Mouse (Mus musculus) liver, adult 2 months (tissue): Measurements from ENCODE around the gene Mrm2.

ENCODE experiments used
- CTCF ChIP-seq: fragments of 200-500 bp; IDR thresholded peaks from 2 replicates; pipeline ENCODE4 v1.5.1; 2011; ENCODE audit warnings: low read depth, low read length, control low read depth
- POLR2A ChIP-seq: fragments of 200-500 bp; IDR thresholded peaks from 2 replicates; pipeline ENCODE4 v1.6.1; 2011; ENCODE audit warnings: low read length, control low read depth; ENCODE audit not compliant: insufficient read depth; ENCODE audit errors: extremely low read depth

DNA sequence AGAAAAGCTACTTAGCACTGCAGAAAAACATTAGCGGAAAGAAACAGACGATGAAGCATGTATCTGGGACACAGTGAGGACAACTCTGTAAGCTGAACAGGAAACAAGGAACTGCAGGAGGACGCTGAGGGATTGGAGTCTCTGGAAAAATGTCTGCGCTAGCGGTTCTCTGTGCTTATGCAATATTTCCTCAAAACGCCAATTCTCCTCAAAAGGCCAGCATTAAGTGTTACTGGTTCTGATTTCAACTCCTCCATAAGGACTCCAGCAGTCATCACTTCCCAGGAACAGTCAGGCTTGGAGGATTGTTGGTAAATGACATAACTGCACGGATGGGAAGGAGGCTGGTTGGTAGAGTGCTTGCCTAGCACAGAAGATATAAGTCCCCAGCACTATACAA, 49.5 kb upstream of the Mrm2 start:
- TF ChIP-seq POLR2A (no peak), CTCF (no peak)
